Mouse (Mus musculus) naive thymus-derived CD4-positive, alpha-beta T cell, adult 5 months (primary cell): ENCODE results near the gene Gm10377. TPM values are rescaled to one million over a fixed set of nuclear protein-coding genes. Genes with fewer than 3 reads are reported as not detected.

Source experiments
- polyA plus RNA-seq: library from polyadenylated mRNA; unstranded; fragments of 100-300 nt; shearing (Covaris generic); gene quantifications from one replicate; pipeline ENCODE4 v1.2.1, GENCODE M21; 2017

Gene Gm10377
- polyA plus RNA-seq = not detected

DNA sequence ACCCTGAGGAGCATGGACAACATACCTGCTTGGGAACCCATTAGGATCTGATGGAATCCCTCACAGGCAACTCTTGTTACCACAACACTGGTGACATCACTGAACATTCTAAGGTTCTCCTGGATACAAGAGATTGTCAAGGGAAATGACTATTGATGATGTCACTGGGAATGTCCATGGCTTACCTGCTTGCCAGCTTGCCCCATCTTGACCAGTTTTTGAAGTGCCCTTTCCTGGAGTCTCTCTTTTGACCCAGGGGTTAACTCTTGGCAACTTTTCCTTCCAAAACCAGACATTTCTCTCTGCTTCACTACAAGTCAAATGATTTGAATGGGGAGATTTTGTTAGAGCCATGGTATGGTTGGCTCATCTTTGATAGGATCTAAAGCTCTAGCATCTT, at the start of gene Gm10377:
Gene Gm10377, minus strand, starts transcription at position 101 of the 400 bp plus-strand sequence.

DNA sequence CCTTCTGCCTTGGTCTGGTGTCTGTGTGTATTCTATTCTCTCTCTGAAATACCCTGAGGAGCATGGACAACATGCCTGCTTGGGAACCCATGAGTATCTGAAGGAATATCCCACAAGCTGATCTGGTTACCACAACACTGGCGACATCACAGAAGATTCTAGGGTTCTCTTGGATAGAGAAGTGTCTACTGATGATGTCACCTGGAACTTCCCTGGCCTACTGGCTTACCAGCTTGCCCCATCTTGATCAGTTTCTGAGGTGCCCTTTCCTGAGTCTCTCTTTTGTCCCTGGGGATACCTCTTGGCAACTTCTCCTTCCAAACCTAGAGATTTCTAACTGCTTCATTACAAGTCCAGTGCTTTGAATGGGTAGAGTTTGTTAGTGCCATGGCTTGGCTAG, 29.1 kb downstream of the Gm10377 start, which contains the start of gene Gm3015:
Gene Gm3015, minus strand, starts transcription at position 101 of the 400 bp plus-strand sequence.

Other genes starting within 250 kb of the Gm10377 start
- gene Gm17124, start 198.1 kb downstream of the Gm10377 start, polyA plus RNA-seq = not detected
- not detected for gene Gm3633, start 156.1 kb downstream of the Gm10377 start, polyA plus RNA-seq
- gene Gm10378, start 142.0 kb downstream of the Gm10377 start, polyA plus RNA-seq = not detected
- gene Gm3015, start 29.2 kb downstream of the Gm10377 start, polyA plus RNA-seq = not detected
- not detected for gene Gm21977, start 55.5 kb upstream of the Gm10377 start, polyA plus RNA-seq
- not detected for gene Gm8082, start 195.6 kb upstream of the Gm10377 start, polyA plus RNA-seq
- not detected for gene Gm10376, start 217.6 kb upstream of the Gm10377 start, polyA plus RNA-seq